Mouse (Mus musculus) mesoderm, embryonic 11.5 days (tissue): ENCODE results near the gene Slx4ip.

Experiments
- DNase-seq: peaks from one replicate; pipeline ENCODE4 v3.0.0-alpha.2; 2012; ENCODE audit warnings: low read depth, low spot score

Gene Slx4ip

DNA sequence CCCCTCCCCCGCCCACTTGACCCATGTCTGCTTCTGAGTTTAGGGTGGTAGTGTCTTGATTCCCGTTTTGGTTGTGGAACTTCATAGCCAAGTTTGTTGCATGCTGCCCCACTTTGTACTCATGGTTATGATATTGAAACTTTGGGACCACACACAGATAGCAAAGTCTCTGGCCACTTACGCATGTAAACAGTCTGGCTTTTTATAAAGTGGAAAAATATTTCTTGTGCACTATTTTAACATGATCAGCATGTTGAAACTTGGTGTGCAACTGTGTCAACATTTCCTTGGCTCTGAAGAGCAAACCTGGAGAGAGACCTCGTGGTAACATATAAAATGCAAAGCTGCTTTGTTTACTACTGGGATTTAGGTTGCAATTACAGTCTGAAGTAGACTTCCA lies 56.5 kb downstream of the Slx4ip start:
- DNase-seq = no peak

DNA sequence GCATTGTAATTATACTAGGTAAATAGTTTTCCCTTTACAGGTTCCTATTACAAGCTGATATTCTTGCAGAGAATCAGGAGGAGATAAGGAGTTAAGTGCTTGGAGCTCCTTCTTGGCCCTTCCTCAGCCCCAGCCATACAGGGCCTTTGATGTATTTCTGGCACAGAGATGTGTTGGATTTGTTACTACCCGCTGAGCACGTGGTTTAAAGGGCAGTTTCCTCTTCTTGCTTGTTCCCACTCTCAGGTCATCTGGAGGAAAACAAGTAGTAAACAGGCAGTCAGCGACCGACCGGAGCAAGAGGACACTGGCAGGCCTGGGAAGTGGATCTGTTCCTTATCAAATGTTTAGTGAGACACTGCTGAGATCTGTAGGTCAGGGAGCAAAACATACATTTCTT lies 56.9 kb downstream of the Slx4ip start:
- DNase-seq = no peak

GRCm38 (mm10) chr2:136952238-136952637 lies 61.2 kb downstream of the Slx4ip start:
- no peak for DNase-seq

DNA sequence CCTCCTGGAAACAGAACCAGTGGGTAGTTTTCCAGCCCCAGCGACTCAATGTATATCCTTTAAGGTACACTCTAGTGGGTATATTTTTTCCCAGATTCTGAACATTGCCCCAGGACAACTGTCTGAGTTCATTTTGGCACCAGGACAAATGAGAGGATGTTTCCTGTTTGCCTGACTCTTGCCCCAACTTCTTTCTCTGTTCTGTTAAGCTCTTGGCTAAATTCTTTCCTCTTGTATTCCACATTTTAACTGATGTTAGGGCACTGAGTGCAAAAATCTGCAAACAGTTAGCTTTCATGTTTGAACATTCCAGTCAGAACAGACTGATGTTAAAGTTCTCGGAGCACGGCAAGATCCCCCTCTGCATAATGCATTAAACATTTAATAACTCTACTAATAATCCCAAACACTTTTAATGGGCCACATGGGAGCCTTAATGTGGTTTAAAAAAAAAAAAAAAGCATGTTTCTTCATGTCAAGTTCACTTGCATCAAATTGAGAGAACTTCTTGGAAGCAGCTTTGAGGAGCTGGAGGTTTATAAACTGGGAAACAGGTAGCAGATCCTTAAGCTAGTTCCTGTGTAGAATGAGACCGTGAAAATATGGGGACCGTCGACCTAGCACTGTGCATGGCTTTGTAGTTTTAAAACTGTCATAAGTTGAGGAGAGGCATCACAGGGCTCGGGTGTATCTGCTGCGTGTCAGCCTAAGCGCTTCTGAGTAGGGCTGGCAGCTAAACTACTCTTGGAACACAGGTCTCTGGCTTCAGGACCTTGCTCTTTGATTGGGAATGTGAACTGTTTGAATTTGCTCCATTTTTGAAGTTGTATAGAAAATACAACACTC lies 64.9 kb downstream of the Slx4ip start:
- DNase-seq = no peak

DNA sequence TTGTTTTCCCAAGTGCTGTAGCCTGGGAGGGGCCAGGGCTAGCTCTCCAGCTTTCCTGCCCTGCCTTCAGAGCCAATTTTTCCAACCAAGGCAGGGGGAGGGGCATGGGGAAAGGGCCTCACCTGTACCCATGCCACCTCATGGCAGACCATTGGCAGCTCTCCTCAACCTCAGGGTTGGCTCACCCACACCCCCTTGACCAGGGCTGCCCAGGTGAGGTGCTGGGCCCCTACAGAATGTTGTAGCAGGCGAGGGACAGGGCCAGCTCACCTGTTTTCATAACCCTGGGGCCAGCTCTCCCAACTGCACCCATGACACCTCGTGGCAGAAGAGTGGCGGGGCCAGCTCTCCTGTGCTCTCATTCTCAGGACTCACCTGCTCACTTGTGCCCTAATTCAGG lies 67.7 kb downstream of the Slx4ip start:
- no peak for DNase-seq

- no peak for DNase-seq
Measured at GRCm38 (mm10) chr2:136975774-136976173, 84.8 kb downstream of the Slx4ip start.

DNA sequence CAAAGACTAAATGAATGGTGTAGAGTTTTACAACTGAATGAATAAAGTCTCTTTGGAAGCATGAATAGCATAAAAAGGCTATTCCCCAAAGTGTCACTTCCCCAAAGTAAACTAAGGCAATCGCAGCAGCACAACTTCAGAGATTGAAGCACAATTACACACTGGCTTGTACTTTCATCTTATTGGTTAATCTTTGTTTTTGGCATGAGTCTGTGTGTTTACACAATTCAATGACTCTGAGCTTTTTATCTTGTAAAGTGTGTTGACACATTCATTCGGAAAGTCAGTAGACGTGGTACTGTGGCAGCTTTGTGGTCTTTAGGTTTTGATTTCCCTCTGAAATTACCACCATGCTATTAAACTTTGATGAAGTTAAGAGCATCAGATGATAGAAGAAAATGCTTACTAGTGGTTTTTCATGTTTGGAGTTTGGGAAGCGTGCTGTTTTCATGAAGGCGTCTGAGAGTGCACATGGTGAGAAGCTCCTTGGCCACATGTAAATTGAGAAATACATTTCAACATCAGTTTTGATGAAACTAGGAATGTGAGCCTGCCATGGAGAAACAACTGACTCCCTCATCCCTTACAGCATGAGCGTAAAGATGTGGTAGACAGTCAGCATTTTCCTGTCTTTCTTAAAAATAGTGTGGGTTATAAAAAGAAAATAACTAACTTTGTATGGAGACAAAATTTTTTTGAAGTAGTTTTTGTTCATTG lies 88.2 kb downstream of the Slx4ip start:
- DNase-seq = no peak

- no peak for DNase-seq
Measured at GRCm38 (mm10) chr2:136981062-136981879, 90.3 kb downstream of the Slx4ip start.

- DNase-seq = no peak
Measured at GRCm38 (mm10) chr2:136983959-136984358, 92.9 kb downstream of the Slx4ip start.

GRCm38 (mm10) chr2:136985998-136986730 lies 95.1 kb downstream of the Slx4ip start:
- no peak for DNase-seq

- no peak for DNase-seq
Measured at GRCm38 (mm10) chr2:136993116-136993515, 102.1 kb downstream of the Slx4ip start.

DNA sequence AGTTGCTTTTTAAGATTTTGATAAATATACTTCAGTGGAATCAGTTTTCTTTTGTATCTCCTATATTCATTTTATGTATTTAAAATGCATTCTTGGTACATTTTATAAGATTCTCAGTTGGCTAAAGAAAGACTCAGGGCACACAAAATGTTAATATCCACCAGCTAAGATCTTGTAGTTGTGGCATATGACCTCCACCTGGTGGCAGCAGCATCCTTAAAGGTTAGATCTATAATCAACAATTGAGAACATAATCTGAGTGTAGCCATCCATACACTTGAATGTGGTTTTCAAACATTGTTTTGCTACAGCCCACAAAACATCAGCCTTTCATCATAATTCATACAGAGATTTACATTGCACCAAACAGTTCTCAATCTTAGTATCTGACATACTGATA lies 106.1 kb downstream of the Slx4ip start:
- no peak for DNase-seq

GRCm38 (mm10) chr2:137002031-137002430 lies 111.0 kb downstream of the Slx4ip start:
- DNase-seq = no peak

GRCm38 (mm10) chr2:137006656-137007055 lies 115.6 kb downstream of the Slx4ip start:
- no peak for DNase-seq

DNA sequence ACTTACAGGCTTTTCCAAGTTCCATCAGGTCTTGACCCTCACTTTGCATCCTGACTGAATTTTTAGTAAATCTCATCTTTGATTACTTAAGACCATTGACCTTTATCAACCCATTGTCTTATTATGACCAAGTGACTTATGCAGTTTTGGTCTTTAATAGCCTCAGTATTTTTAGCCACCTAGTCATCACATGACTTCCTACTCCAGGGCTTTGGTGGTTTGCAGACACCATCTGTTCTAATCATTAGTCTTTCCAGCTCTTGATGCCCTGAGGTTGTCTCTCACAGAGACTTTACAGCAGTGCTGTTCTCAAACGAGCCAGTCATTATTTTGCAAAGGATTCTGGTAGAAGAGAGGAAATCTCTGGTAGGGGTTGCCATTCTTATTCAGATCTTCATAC lies 121.0 kb downstream of the Slx4ip start:
- DNase-seq = no peak

GRCm38 (mm10) chr2:137013151-137013550 lies 122.1 kb downstream of the Slx4ip start:
- no peak for DNase-seq

DNA sequence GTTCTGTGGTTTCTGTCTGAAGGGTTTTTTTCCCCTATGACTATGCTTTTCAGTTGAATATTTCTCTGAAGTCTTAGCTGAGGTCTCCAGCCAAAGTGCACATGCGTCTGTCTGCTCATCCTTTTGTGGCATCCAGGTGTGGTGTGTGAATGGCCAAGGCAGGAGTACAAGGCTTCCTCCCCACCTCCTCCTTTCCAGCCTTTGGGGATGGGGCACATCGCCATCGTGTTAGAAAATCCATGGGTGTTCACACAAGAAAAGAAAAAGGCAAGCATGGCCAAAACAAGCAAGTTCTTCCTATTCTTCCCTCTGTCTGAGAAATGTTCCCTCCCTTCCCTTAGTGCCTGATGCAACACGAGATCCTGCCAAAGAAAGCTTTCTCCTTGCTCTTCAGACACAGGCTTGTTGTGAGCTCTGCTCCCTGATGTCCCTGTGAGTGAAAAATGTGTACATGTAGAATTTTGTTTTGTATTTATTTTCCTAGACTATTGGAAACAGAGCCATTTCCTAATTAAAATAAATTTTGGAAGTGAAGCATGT lies 122.9 kb downstream of the Slx4ip start:
- no peak for DNase-seq

GRCm38 (mm10) chr2:137014423-137014822 lies 123.4 kb downstream of the Slx4ip start:
- DNase-seq = no peak

DNA sequence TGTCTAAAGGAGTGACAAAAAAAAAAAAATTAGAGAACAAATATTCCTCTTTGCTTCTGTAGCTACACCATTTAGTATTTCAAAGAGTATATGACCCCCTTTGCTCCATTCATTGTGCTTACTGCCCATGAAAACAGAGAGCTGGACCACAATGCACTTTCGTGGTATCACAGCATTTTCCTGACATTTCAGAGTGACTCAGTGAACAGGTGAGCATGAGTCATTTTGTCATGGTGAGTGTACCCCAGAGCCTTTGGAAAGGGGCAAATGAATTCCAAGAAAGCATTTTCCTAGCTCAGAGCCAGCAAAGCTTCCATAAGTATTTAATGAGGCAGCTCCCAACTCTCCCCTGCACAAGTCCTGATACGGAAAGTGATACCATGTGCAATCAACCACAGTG lies 153.1 kb downstream of the Slx4ip start:
- DNase-seq = no peak

- no peak for DNase-seq
Measured at GRCm38 (mm10) chr2:137049367-137049766, 158.3 kb downstream of the Slx4ip start.

DNA sequence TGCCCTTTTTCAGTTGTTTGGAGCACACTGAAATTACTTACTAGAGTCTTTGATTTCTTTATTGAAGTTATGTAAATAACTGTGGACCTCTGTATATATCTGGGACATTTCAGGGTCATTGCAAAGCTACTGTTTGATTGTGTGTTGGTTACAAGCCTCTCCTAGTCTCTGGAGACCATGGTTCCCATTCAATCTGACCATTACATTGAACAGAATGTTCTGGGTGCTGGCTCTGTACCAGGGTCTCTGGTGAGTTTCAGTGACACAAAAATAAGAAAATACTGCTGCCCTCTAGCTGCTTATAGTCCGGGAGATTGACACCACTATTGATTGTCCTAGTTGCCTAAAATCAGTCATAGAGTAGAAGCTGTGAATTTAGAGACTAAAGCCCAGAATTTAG lies 158.9 kb downstream of the Slx4ip start:
- no peak for DNase-seq
